Mouse (Mus musculus) midbrain, embryonic 15.5 days (tissue): ENCODE measurements at regions not wholly inside any gene's neighbourhood (a gene's known extent, or its start where the extent isn't known, plus 50 kb on each side); places are given as distances from the start of the nearest gene placed in this dataset.

Source experiments
- ATAC-seq: fragments of 200-750 bp; cut with Nextera tagmentation; replicated peaks from 2 replicates; pipeline ENCODE4 v1.8.0; 2017; ENCODE audit warnings: moderate TSS enrichment
- H3K27ac ChIP-seq: fragments of 300-500 bp; sonication (generic); 2 replicates; pipeline ENCODE4 v1.5.1; 2015; ENCODE audit warnings: mild to moderate bottlenecking, inconsistent platforms
- H3K27me3 ChIP-seq: fragments of 300-500 bp; sonication (generic); replicated peaks from 2 replicates; pipeline ENCODE4 v1.6.1; 2015; ENCODE audit warnings: inconsistent platforms
- H3K36me3 ChIP-seq: fragments of 300-500 bp; sonication (generic); replicated peaks from 2 replicates; pipeline ENCODE4 v1.6.1; 2015; ENCODE audit warnings: inconsistent platforms
- H3K4me1 ChIP-seq: fragments of 300-500 bp; sonication (generic); 2 replicates; pipeline ENCODE4 v1.6.1; 2015; ENCODE audit warnings: inconsistent platforms
- H3K4me2 ChIP-seq: fragments of 300-500 bp; sonication (generic); 2 replicates; pipeline ENCODE4 v1.6.1; 2015; ENCODE audit warnings: inconsistent platforms, mild to moderate bottlenecking, moderate library complexity
- H3K4me3 ChIP-seq: fragments of 300-500 bp; sonication (generic); 2 replicates; pipeline ENCODE4 v1.5.1; 2015; ENCODE audit warnings: mild to moderate bottlenecking, inconsistent platforms
- H3K9ac ChIP-seq: fragments of 300-500 bp; sonication (generic); 2 replicates; pipeline ENCODE4 v1.6.1; 2015; ENCODE audit warnings: mild to moderate bottlenecking, inconsistent platforms
- H3K9me3 ChIP-seq: fragments of 300-500 bp; sonication (generic); 2 replicates; pipeline ENCODE4 v1.6.1; 2016; ENCODE audit warnings: inconsistent platforms
- WGBS: fragments of 180-500 bp; shearing (Covaris S2); methylation state at CpG from one replicate; pipeline ENCODE4 v1.1.7; 2015; ENCODE audit warnings: mixed read lengths; 5-methylcytosine and 5-hydroxymethylcytosine counted together

DNA sequence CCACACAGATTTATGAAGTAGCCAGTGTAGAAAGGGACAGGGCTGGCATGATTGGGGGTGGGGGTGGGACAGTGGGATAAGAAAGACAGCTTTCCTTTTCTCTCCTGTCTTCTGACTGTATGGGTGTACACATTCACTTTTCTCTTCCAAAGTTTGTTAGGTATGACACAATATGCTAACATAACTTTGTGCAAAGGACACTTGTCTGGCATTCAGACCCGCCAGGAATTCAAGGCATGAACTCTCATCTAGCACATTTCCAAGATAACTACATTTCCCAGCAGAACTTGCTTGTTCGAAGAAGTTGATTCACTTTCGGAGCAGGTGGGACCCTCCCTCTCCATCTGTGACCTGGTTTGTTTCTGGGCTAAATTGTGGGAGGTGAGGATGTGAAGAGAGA is 289.7 kb downstream of the Hlx start:
- ATAC-seq, result no peak
- Histone ChIP-seq H3K9ac (no peak overlapping the region), H3K9me3 (no peaks in the 10 kb centered on the region), H3K27me3 (no peaks in the 10 kb centered on the region), H3K4me2 (no peak overlapping the region), H3K27ac (no peak overlapping the region), H3K36me3 (no peaks in the 10 kb centered on the region), H3K4me3 (no peak overlapping the region), H3K4me1 (0 out of 2 replicates have a peak, but pooled peaks cover 6% of the 10 kb centered on the region)
- 83% methylated on average over 3 of the region's 3 CpGs for WGBS

DNA sequence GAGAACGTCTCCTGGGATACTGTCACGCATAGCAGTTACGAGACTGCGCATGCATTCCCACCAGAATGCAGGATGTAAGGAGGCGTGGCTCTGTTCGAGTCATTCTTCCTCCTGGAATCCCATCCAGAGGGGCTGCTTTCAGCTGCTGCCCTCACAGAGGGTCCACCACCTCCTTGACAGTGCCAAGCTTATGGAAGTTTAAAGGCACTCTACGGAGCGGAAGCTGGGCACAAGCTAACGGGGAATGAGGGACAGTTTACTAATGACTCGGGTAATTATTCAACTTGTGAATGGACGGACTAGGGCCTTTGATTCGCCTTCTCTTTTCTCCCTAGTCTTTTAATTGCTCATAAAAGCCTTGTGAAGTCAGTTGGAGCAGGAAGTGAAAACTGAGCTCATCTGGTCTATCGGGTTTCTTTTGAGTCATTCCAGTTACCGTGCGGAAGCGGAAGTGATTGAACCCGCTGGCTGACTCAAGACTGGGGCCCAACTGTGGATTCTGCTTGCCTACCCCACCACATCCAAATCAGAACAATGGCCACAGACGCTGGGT is 291.3 kb downstream of the Hlx start:
- 36% methylated on average over 18 of the region's 18 CpGs for WGBS
- no peak overlapping the region for H3K9ac ChIP-seq

DNA sequence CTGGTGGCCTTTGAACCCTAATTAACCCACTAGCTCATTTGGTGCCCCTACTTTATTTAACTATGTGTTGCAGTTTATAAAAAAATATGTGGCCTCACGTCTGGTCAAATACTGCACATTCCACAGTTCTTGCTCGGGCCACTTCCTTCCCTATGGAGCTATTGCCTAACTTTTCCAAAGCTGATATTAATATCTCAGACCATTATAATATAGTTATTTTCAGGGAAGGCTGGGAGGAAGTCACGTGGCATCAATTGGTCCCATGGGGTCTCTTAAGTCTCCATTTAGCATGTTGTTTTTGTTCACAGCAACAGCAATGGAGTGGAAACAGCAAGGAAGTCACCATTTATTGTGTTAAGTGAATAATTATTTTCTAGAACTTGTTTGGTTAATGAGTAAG is 292.9 kb downstream of the Hlx start:
- Histone ChIP-seq H3K27ac (no peak overlapping the region), H3K36me3 (no peaks in the 10 kb centered on the region), H3K9ac (no peak overlapping the region), H3K9me3 (no peaks in the 10 kb centered on the region), H3K4me3 (no peak overlapping the region), H3K4me1 (0 out of 2 replicates have a peak, but pooled peaks cover 6% of the 10 kb centered on the region), H3K27me3 (no peaks in the 10 kb centered on the region), H3K4me2 (no peak overlapping the region)
- 78% methylated on average over 3 of the region's 3 CpGs for WGBS
- ATAC-seq, result no peak

More for the DNA sequence above, 291.3 kb downstream of the Hlx start:
- no peaks in the 10 kb centered on the region for H3K27me3 ChIP-seq
- H3K36me3 ChIP-seq, result no peaks in the 10 kb centered on the region
- H3K4me3 ChIP-seq, result peak overlapping the region; percentile 31
- H3K4me1 ChIP-seq, result 0 out of 2 replicates have a peak, but pooled peaks cover 6% of the 10 kb centered on the region
- ATAC-seq, result peak; percentile 60
- H3K4me2 ChIP-seq, result peak overlapping the region; percentile 44
- H3K27ac ChIP-seq, result no peak overlapping the region
- no peaks in the 10 kb centered on the region for H3K9me3 ChIP-seq

DNA sequence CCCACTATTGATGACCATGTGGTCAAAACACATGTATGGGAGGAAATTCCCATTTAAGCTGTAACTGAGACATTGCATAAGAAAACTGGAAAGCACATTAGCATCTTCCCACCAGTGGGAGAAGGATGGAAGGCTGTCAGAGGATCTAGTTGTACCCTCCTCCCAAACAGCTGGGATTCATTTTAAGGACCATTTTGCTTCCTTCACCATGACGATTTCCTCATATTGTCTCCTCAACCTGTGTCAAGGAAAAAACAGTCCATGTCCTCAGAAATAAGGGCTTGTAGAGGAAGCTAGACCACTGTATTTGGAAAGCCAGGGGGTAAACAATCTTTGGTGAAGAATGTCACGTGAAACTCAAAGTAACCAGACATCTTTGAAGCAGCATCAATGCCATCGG is 296.0 kb downstream of the Hlx start:
- no peak for ATAC-seq
- Histone ChIP-seq H3K9ac (no peak overlapping the region), H3K27ac (no peak overlapping the region), H3K4me1 (0 out of 2 replicates have a peak, but pooled peaks cover 6% of the 10 kb centered on the region), H3K36me3 (no peaks in the 10 kb centered on the region), H3K9me3 (no peaks in the 10 kb centered on the region), H3K27me3 (no peaks in the 10 kb centered on the region), H3K4me2 (no peak overlapping the region), H3K4me3 (no peak overlapping the region)
- 86% methylated on average over 3 of the region's 3 CpGs for WGBS

GRCm38 (mm10) chr1:184428612-184429011 is 303.8 kb downstream of the Hlx start:
- Histone ChIP-seq H3K27ac (no peak overlapping the region), H3K36me3 (no peaks in the 10 kb centered on the region), H3K4me3 (no peak overlapping the region), H3K9ac (no peak overlapping the region), H3K27me3 (no peaks in the 10 kb centered on the region), H3K9me3 (no peaks in the 10 kb centered on the region), H3K4me1 (no peaks in the 10 kb centered on the region), H3K4me2 (no peak overlapping the region)
- ATAC-seq, result no peak
- WGBS, result 46% methylated on average over 8 of the region's 8 CpGs

DNA sequence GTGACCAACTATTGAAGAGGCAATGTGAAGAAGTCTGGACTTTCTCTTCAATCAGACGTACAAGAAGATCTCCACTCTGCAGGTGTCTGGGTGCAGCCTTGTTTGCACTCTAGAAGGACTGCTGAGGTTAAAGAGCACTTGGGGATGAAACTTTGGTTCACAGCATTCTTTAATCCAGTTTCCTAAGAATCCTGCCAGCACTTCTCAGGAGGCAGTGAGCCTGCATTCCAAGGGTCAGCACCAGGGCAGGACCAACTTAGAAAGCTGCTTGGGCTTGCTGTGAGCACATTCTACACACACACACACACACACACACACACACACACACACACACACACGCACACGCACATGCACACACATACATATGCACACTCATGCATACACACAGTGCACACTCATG is 304.4 kb downstream of the Hlx start:
- 72% methylated on average over 3 of the region's 3 CpGs for WGBS
- no peak overlapping the region for H3K4me2 ChIP-seq

GRCm38 (mm10) chr1:184425694-184426093 is 306.7 kb downstream of the Hlx start:
- no peak overlapping the region for H3K27ac ChIP-seq
- H3K9ac ChIP-seq, result no peak overlapping the region
- no peaks in the 10 kb centered on the region for H3K4me1 ChIP-seq
- WGBS, result 94% methylated on average over 1 of the region's 1 CpGs
- no peak for ATAC-seq
- H3K36me3 ChIP-seq, result no peaks in the 10 kb centered on the region
- H3K4me3 ChIP-seq, result no peak overlapping the region
- no peaks in the 10 kb centered on the region for H3K27me3 ChIP-seq
- no peak overlapping the region for H3K4me2 ChIP-seq
- H3K9me3 ChIP-seq, result no peaks in the 10 kb centered on the region

More for the DNA sequence above, 304.4 kb downstream of the Hlx start:
- no peaks in the 10 kb centered on the region for H3K36me3 ChIP-seq
- no peak for ATAC-seq
- H3K9ac ChIP-seq, result no peak overlapping the region
- no peaks in the 10 kb centered on the region for H3K9me3 ChIP-seq
- H3K4me3 ChIP-seq, result no peak overlapping the region
- H3K27me3 ChIP-seq, result no peaks in the 10 kb centered on the region
- H3K27ac ChIP-seq, result no peak overlapping the region
- H3K4me1 ChIP-seq, result no peaks in the 10 kb centered on the region

- H3K4me2 ChIP-seq, result no peak overlapping the region
- no peak overlapping the region for H3K9ac ChIP-seq
- no peak for ATAC-seq
- no peaks in the 10 kb centered on the region for H3K36me3 ChIP-seq
- H3K4me1 ChIP-seq, result no peaks in the 10 kb centered on the region
- H3K27ac ChIP-seq, result no peak overlapping the region
- WGBS, result 80% methylated on average over 2 of the region's 2 CpGs
- H3K4me3 ChIP-seq, result no peak overlapping the region
- no peaks in the 10 kb centered on the region for H3K27me3 ChIP-seq
- no peaks in the 10 kb centered on the region for H3K9me3 ChIP-seq
These were observed 308.4 kb downstream of the Hlx start for GRCm38 (mm10) chr1:184424035-184424434.

GRCm38 (mm10) chr1:184412596-184412995 is 319.8 kb downstream of the Hlx start:
- no peaks in the 10 kb centered on the region for H3K9me3 ChIP-seq
- H3K4me1 ChIP-seq, result no peaks in the 10 kb centered on the region
- H3K36me3 ChIP-seq, result no peaks in the 10 kb centered on the region
- WGBS, result 93% methylated on average over 12 of the region's 12 CpGs
- H3K4me2 ChIP-seq, result no peak overlapping the region
- H3K27ac ChIP-seq, result no peak overlapping the region
- H3K27me3 ChIP-seq, result no peaks in the 10 kb centered on the region
- ATAC-seq, result no peak
- no peak overlapping the region for H3K9ac ChIP-seq
- H3K4me3 ChIP-seq, result no peak overlapping the region

- 47% methylated on average over 3 of the region's 3 CpGs for WGBS
- Histone ChIP-seq H3K36me3 (no peaks in the 10 kb centered on the region), H3K27me3 (no peaks in the 10 kb centered on the region)
These were observed 321.4 kb downstream of the Hlx start for GRCm38 (mm10) chr1:184411066-184411465.

GRCm38 (mm10) chr1:184409986-184410385 is 322.4 kb downstream of the Hlx start:
- H3K4me3 ChIP-seq, result no peak overlapping the region
- WGBS, result 85% methylated on average over 7 of the region's 7 CpGs
- no peaks in the 10 kb centered on the region for H3K36me3 ChIP-seq
- no peaks in the 10 kb centered on the region for H3K4me1 ChIP-seq
- H3K27me3 ChIP-seq, result no peaks in the 10 kb centered on the region
- ATAC-seq, result no peak
- H3K27ac ChIP-seq, result no peak overlapping the region
- H3K9ac ChIP-seq, result no peak overlapping the region
- H3K4me2 ChIP-seq, result no peak overlapping the region
- no peaks in the 10 kb centered on the region for H3K9me3 ChIP-seq

More at GRCm38 (mm10) chr1:184411066-184411465, 321.4 kb downstream of the Hlx start:
- no peaks in the 10 kb centered on the region for H3K9me3 ChIP-seq
- H3K4me3 ChIP-seq, result no peak overlapping the region
- no peak overlapping the region for H3K9ac ChIP-seq
- H3K27ac ChIP-seq, result no peak overlapping the region
- no peaks in the 10 kb centered on the region for H3K4me1 ChIP-seq
- no peak overlapping the region for H3K4me2 ChIP-seq
- no peak for ATAC-seq

DNA sequence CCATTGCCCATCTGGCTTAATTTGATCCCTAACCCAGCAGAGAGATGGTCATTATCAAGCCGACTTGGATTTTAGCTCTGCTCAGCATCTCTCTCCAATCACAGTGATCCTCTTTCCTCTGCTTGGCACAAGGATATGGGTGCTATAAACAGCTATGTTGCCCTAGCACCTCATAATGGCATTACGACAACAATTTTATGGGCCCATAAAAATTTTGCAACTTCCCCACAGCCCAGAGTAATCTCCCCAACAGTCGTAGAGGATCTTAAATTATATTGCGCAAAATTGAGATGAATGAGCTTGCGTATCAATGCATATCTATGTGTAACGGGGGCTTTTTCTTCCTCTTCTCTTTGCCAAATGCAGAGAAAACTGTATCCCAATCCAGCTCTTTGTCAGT is 329.4 kb downstream of the Hlx start:
- no peak for ATAC-seq
- Histone ChIP-seq H3K27me3 (no peaks in the 10 kb centered on the region), H3K4me3 (no peak overlapping the region), H3K9me3 (no peaks in the 10 kb centered on the region), H3K9ac (no peak overlapping the region), H3K27ac (no peak overlapping the region), H3K4me1 (no peaks in the 10 kb centered on the region), H3K4me2 (no peak overlapping the region), H3K36me3 (no peaks in the 10 kb centered on the region)
- 88% methylated on average over 6 of the region's 6 CpGs for WGBS

DNA sequence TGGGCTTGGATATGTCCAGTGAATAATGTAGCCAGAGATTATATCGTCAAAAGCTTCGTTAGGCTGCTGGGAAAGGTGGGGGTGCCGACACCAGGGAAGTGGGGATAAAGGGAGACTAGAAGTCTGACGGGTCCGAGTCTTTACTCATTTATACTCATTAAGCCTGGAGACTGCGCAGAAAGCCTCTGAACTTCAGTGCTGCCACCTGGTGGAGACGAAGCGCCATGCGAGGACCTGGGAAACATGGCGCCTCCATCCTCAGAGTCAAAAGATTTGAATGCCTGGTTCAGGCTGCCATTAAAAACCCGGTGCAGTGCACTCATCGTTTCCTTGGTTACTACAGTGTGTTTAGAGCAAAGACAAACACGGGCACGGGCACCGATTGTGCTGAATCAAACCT is 337.2 kb downstream of the Hlx start:
- 59% methylated on average over 15 of the region's 15 CpGs for WGBS

More for the DNA sequence above, 337.2 kb downstream of the Hlx start:
- Histone ChIP-seq H3K9ac (no peak overlapping the region), H3K27ac (no peak overlapping the region), H3K36me3 (no peaks in the 10 kb centered on the region), H3K4me2 (no peak overlapping the region), H3K27me3 (no peaks in the 10 kb centered on the region), H3K4me3 (no peak overlapping the region), H3K9me3 (no peaks in the 10 kb centered on the region), H3K4me1 (no peaks in the 10 kb centered on the region)
- no peak for ATAC-seq
